10 mouse cellular contexts compared by ENCODE assay signal in the genomic region with DNA sequence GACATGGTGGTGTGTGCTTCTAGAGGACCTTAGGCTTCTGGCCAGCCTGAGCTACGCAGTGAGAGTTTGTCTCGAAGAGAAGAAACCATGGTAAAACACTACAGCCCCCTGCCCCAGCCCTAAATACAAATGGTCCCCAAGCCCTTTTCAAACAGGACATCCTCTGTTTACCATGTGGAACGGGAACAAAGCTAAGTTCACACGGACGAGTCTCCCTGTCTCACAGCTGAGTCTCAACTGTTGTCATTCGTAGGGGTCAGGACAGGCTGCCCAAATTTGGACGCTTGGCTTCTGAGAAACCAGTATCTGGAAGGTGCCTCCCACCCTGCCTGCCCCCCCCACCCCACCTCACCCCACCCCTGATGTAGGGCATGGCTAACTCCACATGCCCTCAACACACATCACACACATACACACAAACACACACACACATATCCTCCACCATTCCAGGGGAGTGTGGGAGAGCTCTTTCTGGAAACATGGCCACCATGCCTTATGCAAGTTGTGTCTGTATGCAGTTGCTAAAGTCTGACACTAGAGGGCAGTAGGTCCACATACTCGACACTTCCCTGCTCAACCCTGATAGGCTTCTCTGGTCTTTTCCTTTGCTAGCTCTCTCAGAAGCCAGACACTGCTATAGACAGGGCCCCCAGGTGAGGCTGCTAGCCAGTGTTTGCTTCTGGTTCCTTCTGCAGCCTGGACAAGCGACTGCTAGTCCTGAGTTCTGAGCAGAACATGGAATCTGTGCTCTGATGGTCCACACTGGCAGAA. TPM values are rescaled to one million over a fixed set of nuclear protein-coding genes. Genes with fewer than 3 reads are reported as not detected.
DNase-seq lines count a peak whose midpoint lies in the region; ATAC-seq and TF ChIP-seq lines count a peak whose summit lies in the region.
"Not testable (repeated sequence)": the region's sequence is repeated elsewhere in the genome, so short reads cannot be mapped to it uniquely, and the experiment has no call there.
"Had no signal": no experiment of that assay in that cellular context is flagged by ENCODE, and none has a peak within 500 bp of the region (broad histone marks: within the 10 kb centered on the region; RNA-seq: fewer than 3 reads in every experiment).

No protein-coding gene starts in this region.

- H3K4me3 ChIP-seq in embryonic facial prominence, embryonic 15.5 days (replicated peaks); heart, embryonic 12.5 days; kidney, adult 2 months (ENCODE audit: insufficient read depth, low read depth, low read length): not testable (repeated sequence)

- DNase-seq in A20 (ENCODE audit: low read depth, low spot score), result peak; percentile 52
- DNase-seq in brain, embryonic 18.5 days (ENCODE audit: low read depth, low spot score), result peak; percentile 20
- DNase-seq in kidney, adult 2 months, result peak; percentile 69
- peak; percentile 43 to 48 for DNase-seq in left cerebral cortex, postnatal 10 days (ENCODE audit: extremely low spot score in 1 of 2, low spot score in 2 of 2)
- peak; percentile 66 to 71 for DNase-seq in right cerebral cortex, postnatal 10 days (ENCODE audit: low spot score in 2 of 2)

- not testable (repeated sequence) for H3K4me2 ChIP-seq in embryonic facial prominence, embryonic 15.5 days (replicated peaks); heart, embryonic 12.5 days

- TF ChIP-seq CTCF in kidney, adult 2 months (conservative IDR thresholded peaks at IDR 0.05; ENCODE audit: insufficient read depth, insufficient read length, low read depth, low read length), result peak; percentile 46

- not testable (repeated sequence) for H3K9me3 ChIP-seq in embryonic facial prominence, embryonic 15.5 days (replicated peaks)
- H3K9me3 ChIP-seq in heart, embryonic 12.5 days (replicated peaks), result peaks cover 32% of the 10 kb centered on the region

- TF ChIP-seq POLR2A in kidney, adult 2 months (IDR thresholded peaks at IDR 0.05; ENCODE audit: low read depth, low read length), result not testable (repeated sequence)

- H3K27ac ChIP-seq in embryonic facial prominence, embryonic 15.5 days (replicated peaks); heart, embryonic 12.5 days (ENCODE audit: poor library complexity, severe bottlenecking); kidney, adult 2 months (ENCODE audit: insufficient read depth, low read depth, low read length): not testable (repeated sequence)

- not testable (repeated sequence) for H3K9ac ChIP-seq in embryonic facial prominence, embryonic 15.5 days; heart, embryonic 12.5 days

- 65% methylated on average over 9 of the region's 9 CpGs for WGBS in embryonic facial prominence, embryonic 15.5 days
- 60% methylated on average over 9 of the region's 9 CpGs for WGBS in heart, embryonic 12.5 days
- WGBS in kidney, adult 2 months, result 56% methylated on average over 9 of the region's 9 CpGs

- not testable (repeated sequence) for H3K27me3 ChIP-seq in embryonic facial prominence, embryonic 15.5 days; heart, embryonic 12.5 days (replicated peaks); kidney, adult 2 months (replicated peaks; ENCODE audit: control insufficient read depth, insufficient read depth, low read length)

- not testable (repeated sequence) for H3K36me3 ChIP-seq in embryonic facial prominence, embryonic 15.5 days; heart, embryonic 12.5 days; kidney, adult 2 months (ENCODE audit: control insufficient read depth, insufficient read depth, low read length)

- ATAC-seq in embryonic facial prominence, embryonic 15.5 days (ENCODE audit: insufficient number of reproducible peaks, low FRiP score, low TSS enrichment, low read depth), result peak; percentile 31; the same call in 1 of the 2 replicates
- ATAC-seq in heart, embryonic 12.5 days (ENCODE audit: insufficient number of reproducible peaks, low FRiP score), result peak; percentile 30; the same call in 1 of the 2 replicates
- peak; percentile 71 for ATAC-seq in megakaryocyte-erythroid progenitor cell, adult 5-6 weeks (replicated peaks; ENCODE audit: low FRiP score, low TSS enrichment, poor library complexity, severe bottlenecking)

- intact Hi-C loops in left cerebral cortex, postnatal 10 days (cut with DNase I), result not testable (repeated sequence)

- not testable (repeated sequence) for H3K4me1 ChIP-seq in embryonic facial prominence, embryonic 15.5 days; heart, embryonic 12.5 days (replicated peaks); kidney, adult 2 months (ENCODE audit: control insufficient read depth, insufficient read depth, low read length)

RNA-seq across cellular contexts. Expression of a gene that starts 17.2 kb away (rescaled TPM):
- not detected in 2 replicates for polyA plus RNA-seq in embryonic facial prominence, embryonic 15.5 days (2015; fragmentation: Nextera tagmentation; extraction: Ambion mirVana)
- polyA plus RNA-seq in heart, embryonic 12.5 days (2016; fragmentation: Nextera tagmentation; extraction: Ambion mirVana), result not detected in 2 replicates
- 0.03 and 0.05 TPM in 2 replicates for polyA plus RNA-seq in kidney, adult 2 months (2012; rRNA removed)
- total RNA-seq in left cerebral cortex, postnatal 10 days (2021), result not detected
- not detected in 2 replicates for total RNA-seq in megakaryocyte-erythroid progenitor cell, adult 5-6 weeks (2014; fragmentation: Nextera tagmentation)
- not detected in 2 replicates for total RNA-seq in megakaryocyte-erythroid progenitor cell, adult 5-6 weeks (2017)
- total RNA-seq: gastrocnemius, postnatal 36 days had no signal
- polyA plus RNA-seq: CD4-positive, CD25-positive, alpha-beta regulatory T cell, adult 4 months had no signal
